Mouse (Mus musculus) heart, postnatal 14 days (tissue): ENCODE measurements around the gene Dph2. TPM values are rescaled to one million over a fixed set of nuclear protein-coding genes. Genes with fewer than 3 reads are reported as not detected.

Experiments used
- DNase-seq, 2 experiments: peaks; one replicate each; pipeline ENCODE4 v3.0.0; 2021 to 2022
- intact Hi-C: fragments of 180-260 bp; cut with DNase I; formaldehyde crosslinking; loops from one replicate; pipeline ENCODE4 v1.15.1; 2025
- total RNA-seq, 2 experiments: library from RNA; stranded (reverse); gene quantifications; 2 replicates each; pipeline ENCODE4 v1.2.3; 2021

The Dph2 gene
- total RNA-seq, 2 experiments from 2014 or later, result 2.7 to 2.9 TPM

GRCm38 (mm10) chr4:117914031-117914430, 22.2 kb upstream of the Dph2 start:
- peak in 1 of 2 experiments; percentile 29 for DNase-seq
- intact Hi-C loops, result loop anchor here (2.0 kb wide), 1 partner anchor 21 kb away; the partner anchor contains the start of gene Dph2

DNA sequence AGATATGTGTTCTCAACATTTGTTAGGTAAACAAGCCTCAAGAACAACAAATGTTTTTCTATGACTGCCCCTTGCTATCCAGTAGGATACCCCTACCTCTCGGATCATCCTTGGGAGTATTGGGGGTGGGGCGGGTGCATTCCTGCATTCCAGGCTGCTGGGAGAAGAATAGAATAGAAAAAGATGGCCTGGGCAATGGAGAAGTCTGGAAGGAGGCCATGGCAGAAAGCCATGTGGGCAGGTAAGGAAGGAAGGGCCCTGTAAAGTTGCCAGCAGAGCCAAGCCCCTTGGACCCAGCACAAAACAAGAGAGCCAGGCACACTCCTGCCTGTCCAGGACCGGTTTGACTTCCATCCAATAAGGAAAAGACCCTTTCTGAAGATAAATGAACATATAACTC, 21.6 kb upstream of the Dph2 start:
- intact Hi-C loops, result no loop called here
- DNase-seq, result peak; percentile 30 to 51

DNA sequence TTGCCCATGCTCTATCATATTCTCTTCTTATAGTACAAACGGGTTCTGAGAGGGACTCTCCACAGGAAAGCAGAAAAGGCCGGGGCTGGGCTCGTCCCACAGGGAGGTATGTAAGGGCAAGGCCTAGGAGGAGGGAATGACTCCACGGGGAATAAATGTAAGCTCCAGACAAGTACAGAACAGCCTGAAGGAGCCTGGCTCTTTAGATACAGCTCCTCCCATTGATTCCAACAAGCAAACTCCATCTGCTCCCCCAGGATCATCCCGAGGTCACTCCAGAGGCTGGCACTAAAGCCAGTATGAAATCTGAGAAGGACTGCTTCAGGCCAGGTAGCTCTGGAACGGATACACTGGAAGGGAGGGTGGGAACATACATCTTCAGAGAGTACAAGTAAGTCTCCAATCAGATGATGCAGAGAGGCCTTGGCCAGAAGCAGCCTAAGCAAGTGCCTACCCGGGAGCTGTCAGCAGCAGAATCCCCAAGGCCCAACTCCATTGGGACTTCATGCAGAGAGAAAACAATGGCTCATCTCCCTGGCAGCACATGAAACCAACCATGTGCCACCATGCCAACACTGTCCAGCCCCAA, 20.9 kb upstream of the Dph2 start:
- intact Hi-C loops, result no loop called here
- no peak for DNase-seq

GRCm38 (mm10) chr4:117912131-117912561, 20.3 kb upstream of the Dph2 start:
- intact Hi-C loops, result no loop called here
- DNase-seq, result no peak

- DNase-seq, result no peak
- intact Hi-C loops, result no loop called here
Measured at GRCm38 (mm10) chr4:117908834-117909453, 17.1 kb upstream of the Dph2 start.

DNA sequence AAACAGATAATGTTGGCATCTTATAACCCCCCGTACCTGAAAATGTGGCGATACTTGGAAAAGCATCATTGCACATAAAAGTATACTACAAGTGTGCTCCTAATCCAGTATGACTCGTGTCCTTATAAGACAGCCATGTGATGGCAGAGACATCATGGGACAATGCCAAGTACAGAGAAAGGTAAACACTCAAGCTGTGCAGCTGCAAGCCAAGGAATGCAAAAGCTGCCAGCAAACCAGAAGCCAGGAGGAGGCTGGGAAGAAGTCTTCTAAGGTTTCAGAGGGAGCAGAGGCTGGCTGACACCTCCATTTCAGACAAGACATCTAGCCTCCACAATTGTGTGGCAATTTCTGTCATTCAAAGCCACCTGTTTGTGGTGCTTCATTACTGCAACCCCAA, 14.4 kb upstream of the Dph2 start:
- intact Hi-C loops, result no loop called here

DNA sequence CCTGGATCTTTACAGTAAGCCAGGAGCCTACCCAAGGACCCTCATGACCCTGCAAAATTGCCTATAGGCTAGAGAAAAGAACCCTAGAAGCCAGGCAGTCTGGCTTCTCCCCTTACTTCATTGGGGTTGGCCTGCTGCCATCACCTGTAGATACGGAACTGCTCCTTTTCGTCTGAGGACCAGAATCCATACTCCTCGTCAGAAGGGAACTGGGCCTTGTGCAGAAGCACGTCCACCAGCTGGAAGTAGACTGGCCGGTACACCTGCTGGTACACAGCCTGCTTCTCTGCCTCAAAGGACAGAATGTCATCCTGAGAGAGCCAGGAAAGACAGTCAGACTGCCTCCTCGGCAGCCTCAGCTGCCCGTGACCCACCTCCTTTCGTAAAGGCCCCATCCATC, 12.9 kb upstream of the Dph2 start:
- DNase-seq, result no peak
- intact Hi-C loops, result no loop called here

More for the DNA sequence above, 14.4 kb upstream of the Dph2 start:
- DNase-seq, result no peak

DNA sequence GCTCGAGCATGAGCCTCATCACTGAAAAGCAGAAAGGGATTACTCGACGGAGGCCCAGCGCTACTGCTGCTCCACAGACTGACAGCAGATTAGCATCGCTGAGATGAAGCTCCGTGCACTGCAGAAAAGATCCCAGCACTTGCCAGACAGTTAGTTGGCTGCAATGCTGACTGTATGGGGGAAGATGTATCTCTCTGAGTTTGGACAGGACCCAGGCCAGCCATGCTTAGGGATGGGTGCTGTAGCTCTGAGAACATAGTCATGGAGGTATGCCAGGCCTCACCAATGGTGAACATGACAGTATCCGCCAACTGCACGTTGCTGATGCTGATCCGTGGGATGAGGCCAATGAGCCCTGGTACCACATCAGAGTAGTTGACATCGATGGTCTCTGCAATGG, 12.3 kb upstream of the Dph2 start:
- DNase-seq, result no peak
- intact Hi-C loops, result no loop called here

- intact Hi-C loops, result no loop called here
Measured at GRCm38 (mm10) chr4:117898111-117898510, 6.3 kb upstream of the Dph2 start.

GRCm38 (mm10) chr4:117896031-117896430, 4.2 kb upstream of the Dph2 start:
- DNase-seq, result no peak
- intact Hi-C loops, result no loop called here

More at GRCm38 (mm10) chr4:117898111-117898510, 6.3 kb upstream of the Dph2 start:
- no peak for DNase-seq

DNA sequence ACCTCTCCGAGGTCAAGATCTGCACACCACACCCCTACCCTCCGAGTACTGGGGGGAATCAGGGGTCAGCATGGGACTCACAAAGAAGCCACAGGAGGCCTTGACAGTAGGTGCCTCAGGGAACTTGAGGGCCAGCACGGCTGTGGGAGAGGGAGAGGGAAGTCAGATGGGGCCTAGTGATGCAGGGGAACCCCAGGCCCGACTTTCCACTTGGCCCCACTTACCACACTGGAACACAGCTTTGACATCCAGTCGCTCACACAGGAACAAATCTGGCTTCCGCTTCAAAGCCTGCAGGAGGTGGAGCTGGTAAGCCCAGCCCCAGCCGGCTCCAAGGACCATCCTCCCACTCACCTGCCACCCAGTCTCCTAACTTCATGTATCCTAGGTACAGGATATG, 3.5 kb upstream of the Dph2 start:
- intact Hi-C loops, result no loop called here

GRCm38 (mm10) chr4:117894601-117895000, 2.8 kb upstream of the Dph2 start:
- no peak for DNase-seq
- intact Hi-C loops, result no loop called here

More for the DNA sequence above, 3.5 kb upstream of the Dph2 start:
- no peak for DNase-seq

DNA sequence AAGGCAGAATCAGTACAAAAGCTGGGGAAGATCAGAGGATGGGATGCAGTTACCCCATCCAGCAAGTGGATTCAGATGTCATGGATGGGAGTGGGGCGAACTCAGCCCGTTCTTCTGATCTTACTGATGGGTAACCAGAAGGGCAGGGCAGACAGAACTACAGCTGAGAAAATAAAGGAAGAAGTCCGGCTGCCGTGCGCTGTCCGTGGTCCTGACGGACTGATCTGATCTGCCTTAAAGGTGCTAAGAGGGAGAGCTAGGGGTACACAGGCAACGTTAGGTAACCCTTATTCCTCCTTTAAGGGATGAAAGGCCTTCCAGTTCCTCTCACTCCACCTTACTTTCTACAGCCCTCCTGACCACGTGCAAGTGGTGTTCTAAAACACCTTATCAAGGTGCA, 1.5 kb upstream of the Dph2 start:
- intact Hi-C loops, result loop anchor here (2.0 kb wide), 1 partner anchor 21 kb away; the partner anchor contains the start of gene Ipo13
- peak; percentile 68 to 72 for DNase-seq

DNA sequence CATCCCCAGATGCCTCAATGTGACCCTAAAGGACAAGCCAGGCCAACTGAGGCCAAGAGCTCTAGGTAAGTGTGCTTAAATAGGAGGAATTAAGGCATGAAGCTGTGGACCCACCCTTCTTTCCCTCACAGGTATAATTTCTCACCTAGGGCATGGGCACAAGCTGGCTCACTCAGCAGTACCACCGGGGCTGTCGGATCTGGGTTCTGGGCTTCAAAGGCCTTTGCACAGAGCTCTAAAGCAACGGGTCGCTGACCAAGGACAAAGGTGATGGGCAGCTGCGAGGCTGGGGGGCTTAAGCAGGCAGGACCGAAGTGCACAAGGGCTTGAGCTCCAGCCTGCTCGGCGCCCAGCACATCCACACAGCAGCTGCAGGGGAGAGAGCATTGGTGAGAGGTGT, 1.1 kb downstream of the Dph2 start:
- DNase-seq, result no peak
- intact Hi-C loops, result no loop called here

GRCm38 (mm10) chr4:117890031-117890430, 1.8 kb downstream of the Dph2 start:
- intact Hi-C loops, result no loop called here
- no peak for DNase-seq

- DNase-seq, result no peak
Measured at GRCm38 (mm10) chr4:117889471-117889870, 2.4 kb downstream of the Dph2 start.

GRCm38 (mm10) chr4:117887920-117888319, 3.9 kb downstream of the Dph2 start:
- no peak for DNase-seq

More at GRCm38 (mm10) chr4:117889471-117889870, 2.4 kb downstream of the Dph2 start:
- intact Hi-C loops, result no loop called here

DNA sequence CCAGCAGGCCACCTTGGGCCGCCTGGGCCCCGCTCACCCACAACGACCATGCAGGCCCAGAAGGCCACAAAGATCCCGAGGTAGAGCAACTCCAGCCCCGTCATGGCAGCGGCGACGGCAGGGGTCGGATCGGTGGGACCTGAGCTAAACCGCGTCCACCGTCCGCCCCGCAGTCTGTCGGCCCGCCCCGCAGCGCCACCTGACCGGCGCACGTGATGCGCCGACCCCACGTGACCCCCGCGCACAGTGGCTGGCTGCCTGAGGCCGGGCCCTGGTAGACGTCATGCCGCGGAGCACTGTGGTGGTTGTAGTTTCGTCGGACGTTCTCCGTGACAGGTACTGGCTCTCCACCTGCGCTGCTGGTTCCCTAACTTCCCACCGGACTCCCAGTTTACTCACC, 4.7 kb downstream of the Dph2 start, which contains the start of gene Atp6v0b:
Atp6v0b (minus strand) TSS at position 201 of the 400 bp plus-strand sequence.
- DNase-seq, result peak; percentile 95 to 96
- intact Hi-C loops, result no loop called here

More at GRCm38 (mm10) chr4:117887920-117888319, 3.9 kb downstream of the Dph2 start:
- intact Hi-C loops, result no loop called here

DNA sequence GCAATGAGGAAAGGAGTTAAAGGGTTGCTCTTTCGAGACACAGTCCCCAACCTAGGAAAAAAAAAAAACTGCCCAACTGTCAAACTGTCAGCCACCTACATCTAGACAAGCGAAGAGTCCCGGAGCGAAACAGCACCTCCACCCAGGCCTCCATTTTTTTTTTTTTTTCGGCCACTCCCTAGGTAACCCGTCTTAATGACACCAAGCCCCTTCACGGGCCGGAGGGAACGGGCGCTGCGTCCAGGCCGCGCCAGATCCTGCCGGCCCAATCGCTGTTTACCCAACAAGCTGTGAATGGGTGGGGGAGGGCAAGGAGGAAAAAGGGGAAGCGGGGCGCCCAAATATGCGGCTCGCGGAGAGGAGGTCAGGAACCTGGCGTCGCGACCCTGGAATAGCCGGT, 5.2 kb downstream of the Dph2 start:
- peak in 1 of 2 experiments; percentile 21 for DNase-seq
- intact Hi-C loops, result no loop called here

GRCm38 (mm10) chr4:117885994-117886393, 5.8 kb downstream of the Dph2 start:
- intact Hi-C loops, result no loop called here

DNA sequence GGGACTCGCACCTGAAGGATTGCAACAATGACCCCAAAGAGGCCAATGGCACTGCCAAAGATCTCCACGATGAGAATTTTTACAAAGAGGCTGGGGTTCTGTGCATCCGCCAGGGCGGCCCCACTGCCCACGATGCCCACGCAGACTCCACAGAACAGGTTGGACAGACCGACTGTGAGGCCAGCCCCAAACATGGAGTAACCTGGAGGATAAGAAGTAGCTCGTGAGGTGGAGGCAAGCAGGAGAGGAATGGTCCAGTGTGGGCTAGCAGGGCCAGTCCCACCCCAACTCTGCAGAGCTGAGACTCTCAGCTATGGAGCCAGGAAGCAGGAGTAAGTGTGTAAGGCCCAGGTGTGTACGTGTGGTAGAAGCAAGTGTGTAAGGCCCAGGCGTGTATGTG, 6.7 kb downstream of the Dph2 start:
- intact Hi-C loops, result no loop called here
- no peak for DNase-seq

More at GRCm38 (mm10) chr4:117885994-117886393, 5.8 kb downstream of the Dph2 start:
- no peak for DNase-seq

DNA sequence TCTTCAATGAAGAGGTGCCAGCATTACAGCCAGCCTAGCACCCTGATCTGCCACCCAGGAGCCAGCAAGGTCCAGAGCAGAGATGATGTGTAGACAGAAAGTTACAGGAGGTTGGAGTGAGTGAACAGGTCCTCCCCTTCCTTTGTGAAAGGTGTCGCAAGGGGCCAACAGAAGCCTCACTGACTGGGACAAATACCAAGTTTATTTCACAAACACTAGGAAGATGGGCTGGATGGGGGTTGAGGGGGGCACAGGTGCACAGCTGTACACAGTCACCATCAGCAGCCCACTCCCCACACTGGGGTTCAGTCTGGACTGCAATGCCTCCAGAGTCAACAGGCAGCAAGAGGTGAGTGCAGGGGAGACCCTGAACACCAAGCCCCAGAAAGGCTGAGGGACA, 7.7 kb downstream of the Dph2 start:
- intact Hi-C loops, result no loop called here
- DNase-seq, result no peak
